Mouse (Mus musculus): Measurements from ENCODE around the gene Olfr905.

Olfr905 gene

GRCm38 (mm10) chr9:38470807-38471206 lies at the start of gene Olfr905:
TSS of gene Olfr905 (plus strand) at chr9:38471107.
- DNase-seq (ENCODE audit: low read depth in 2 of 2, low spot score in 2 of 2), result no peak

GRCm38 (mm10) chr9:38423801-38424200 lies 47.1 kb upstream of the Olfr905 start:
- no peak for DNase-seq (ENCODE audit: low read depth in 2 of 2, low spot score in 2 of 2)

GRCm38 (mm10) chr9:38427026-38427425 lies 43.9 kb upstream of the Olfr905 start:
- no peak for DNase-seq (ENCODE audit: low read depth in 2 of 2, low spot score in 2 of 2)

- DNase-seq (ENCODE audit: low read depth in 2 of 2, low spot score in 2 of 2), result no peak
These were observed 41.8 kb upstream of the Olfr905 start, which contains the start of gene Olfr901 for GRCm38 (mm10) chr9:38429155-38429554. TSS of gene Olfr901 (plus strand) at chr9:38429455.

- no peak for DNase-seq (ENCODE audit: low read depth in 2 of 2, low spot score in 2 of 2)
These were observed 23.6 kb upstream of the Olfr905 start, which contains the start of gene Olfr902 for GRCm38 (mm10) chr9:38447352-38447751. TSS of gene Olfr902 (plus strand) at chr9:38447652.

- no peak for DNase-seq (ENCODE audit: low read depth in 2 of 2, low spot score in 2 of 2)
These were observed 8.1 kb upstream of the Olfr905 start, which contains the start of gene Olfr904 for GRCm38 (mm10) chr9:38462844-38463243. TSS of gene Olfr904 (plus strand) at chr9:38463144.

- no peak for DNase-seq (ENCODE audit: low read depth in 2 of 2, low spot score in 2 of 2)
These were observed 15.9 kb downstream of the Olfr905 start, which contains the start of gene Olfr906 for GRCm38 (mm10) chr9:38486785-38487184. TSS of gene Olfr906 (plus strand) at chr9:38487085.

GRCm38 (mm10) chr9:38495501-38495900 lies 24.6 kb downstream of the Olfr905 start, which contains the start of gene Olfr907:
TSS of gene Olfr907 (plus strand) at chr9:38495801.
- no peak for DNase-seq (ENCODE audit: low read depth in 2 of 2, low spot score in 2 of 2)

- no peak for DNase-seq (ENCODE audit: low read depth in 2 of 2, low spot score in 2 of 2)
These were observed 41.4 kb downstream of the Olfr905 start for GRCm38 (mm10) chr9:38512353-38512752.

- no peak for DNase-seq (ENCODE audit: low read depth in 2 of 2, low spot score in 2 of 2)
These were observed 50.4 kb downstream of the Olfr905 start, which contains the start of gene Olfr911-ps1 for GRCm38 (mm10) chr9:38521280-38521679. TSS of gene Olfr911-ps1 (plus strand) at chr9:38521580.

Data from CD8-positive naive resting alpha-beta T cell, adult 2 months (primary cell).